Mouse (Mus musculus): Measurements from ENCODE around the gene Slc7a6os.

GRCm38 (mm10) chr8:106231536-106231935, 20.8 kb upstream of the Slc7a6os start:
- TF ChIP-seq CTCF (IDR thresholded peaks at IDR 0.05; ENCODE audit: borderline replicate concordance, extremely low read depth, insufficient read depth, insufficient read length) (no peak), POLR2A (IDR thresholded peaks at IDR 0.05; ENCODE audit: borderline replicate concordance, extremely low read depth, insufficient read depth, insufficient read length, poor library complexity, severe bottlenecking) (no peak)
